Mouse (Mus musculus) adipocyte (in vitro differentiated cells): ENCODE data around the gene Itih5.

Experiments used
- DNase-seq: peaks from one replicate; pipeline ENCODE4 v3.0.0-alpha.2; 2016; ENCODE audit warnings: low spot score

Itih5 gene

GRCm38 (mm10) chr2:10153201-10154075 is at the start of gene Itih5:
TSS of gene Itih5 (plus strand) at chr2:10153571.
- DNase-seq = no peak

DNA sequence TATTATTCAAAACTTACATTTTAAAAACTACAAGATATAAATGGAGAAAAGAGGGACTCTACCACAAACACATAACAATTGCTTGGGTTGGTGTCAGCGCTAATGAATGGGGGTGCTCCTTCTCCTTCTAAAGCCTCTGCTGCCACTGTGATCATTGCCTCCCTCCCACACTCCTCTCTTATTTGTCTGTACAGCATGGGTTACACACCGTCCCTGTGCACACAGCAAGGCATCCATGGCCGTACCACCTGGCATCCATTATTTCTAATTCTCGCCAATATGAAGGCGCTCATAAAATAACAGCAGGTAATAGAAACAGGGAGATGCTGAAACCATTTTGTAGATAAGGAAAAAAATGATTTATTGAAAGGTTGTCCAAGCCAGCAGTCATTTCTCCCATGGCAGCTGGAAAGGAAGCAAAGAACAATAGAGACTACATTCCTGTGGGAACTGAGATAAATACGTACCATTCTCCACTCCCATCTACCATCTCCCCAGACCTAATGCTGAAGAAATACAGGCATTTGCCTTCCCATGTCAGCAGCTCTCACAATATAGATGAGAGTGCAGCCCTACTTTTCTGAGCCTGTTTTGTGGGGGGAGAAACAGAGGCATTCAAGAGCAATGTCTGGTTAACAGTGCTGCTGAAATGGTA is 44.7 kb upstream of the Itih5 start:
- DNase-seq = no peak

DNA sequence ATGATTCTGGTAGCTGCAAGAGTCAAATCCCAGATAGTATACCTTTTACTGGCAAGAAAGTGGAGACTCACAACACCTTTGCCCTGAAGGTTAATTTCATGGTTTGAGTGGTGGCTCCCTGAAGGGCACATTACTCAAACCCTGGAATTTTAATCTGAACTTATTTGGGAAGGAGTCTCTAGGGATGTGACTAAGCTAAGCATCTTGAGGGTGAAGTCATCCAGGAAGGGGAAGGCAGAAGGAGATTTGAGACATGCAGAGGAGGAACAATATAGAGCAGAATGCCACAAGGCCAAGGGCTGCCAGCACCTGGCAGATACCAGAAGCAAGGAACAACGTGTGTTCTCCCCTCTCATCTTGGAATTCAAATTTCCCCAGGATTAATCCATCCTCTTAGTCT is 34.6 kb upstream of the Itih5 start:
- DNase-seq = no peak

DNA sequence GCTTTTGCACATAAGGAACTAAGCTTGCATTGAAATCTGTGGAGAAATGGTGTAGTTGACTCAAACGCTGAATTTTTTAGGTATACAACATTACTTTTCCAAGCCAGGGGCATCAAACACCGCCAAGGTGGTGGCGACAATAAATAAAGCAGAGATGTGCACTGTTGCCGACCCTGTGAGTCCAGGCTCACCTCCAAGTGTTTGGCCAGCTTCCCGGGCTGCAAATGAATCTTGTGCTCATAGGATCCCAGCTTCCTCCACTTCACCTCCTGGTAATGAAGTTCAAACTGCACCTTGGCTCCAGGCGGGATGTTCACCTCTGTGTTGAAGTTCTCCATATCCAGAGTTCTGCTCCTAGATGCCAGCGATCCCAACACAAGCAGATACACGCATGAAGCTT is 34.1 kb upstream of the Itih5 start:
- no peak for DNase-seq

DNA sequence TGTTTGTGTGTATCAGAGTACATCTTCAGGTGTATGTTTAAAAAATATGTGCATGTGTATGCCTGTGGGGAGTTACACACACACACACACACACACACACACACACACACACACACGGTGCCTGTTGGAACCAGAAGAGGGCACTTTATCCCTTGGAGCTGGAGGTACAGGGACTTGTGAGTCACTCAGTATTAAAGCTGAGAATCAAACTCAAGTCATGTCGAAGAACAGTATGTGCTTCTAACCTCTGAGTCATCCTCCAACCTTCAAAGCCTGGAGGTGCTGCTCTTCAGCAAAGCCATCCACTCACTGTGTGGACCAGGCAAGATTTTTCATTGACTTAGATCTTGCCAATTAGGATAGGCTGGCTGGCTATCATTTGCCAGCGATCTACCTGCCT is 31.5 kb upstream of the Itih5 start:
- DNase-seq = no peak

GRCm38 (mm10) chr2:10126122-10126521 is 27.2 kb upstream of the Itih5 start:
- DNase-seq = no peak

DNA sequence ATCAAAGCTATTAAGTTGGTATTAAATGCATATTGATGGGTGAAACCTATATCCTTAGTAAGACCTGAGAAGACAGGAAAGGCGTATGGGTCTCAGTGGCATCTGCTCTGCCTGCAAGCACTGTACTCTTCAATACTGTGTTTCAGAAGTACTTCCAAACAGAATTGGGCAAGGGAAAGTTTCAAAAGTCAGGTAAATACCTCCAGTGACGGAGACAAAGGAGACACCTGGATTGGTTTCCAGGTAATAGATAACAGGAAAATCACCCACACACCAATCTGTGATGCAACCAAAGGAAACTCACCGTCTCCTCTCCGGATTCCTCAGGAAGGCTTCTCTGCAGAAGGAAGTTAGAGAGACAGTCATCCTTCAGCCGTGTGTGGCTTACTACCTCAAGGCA is 25.9 kb upstream of the Itih5 start:
- DNase-seq = no peak

DNA sequence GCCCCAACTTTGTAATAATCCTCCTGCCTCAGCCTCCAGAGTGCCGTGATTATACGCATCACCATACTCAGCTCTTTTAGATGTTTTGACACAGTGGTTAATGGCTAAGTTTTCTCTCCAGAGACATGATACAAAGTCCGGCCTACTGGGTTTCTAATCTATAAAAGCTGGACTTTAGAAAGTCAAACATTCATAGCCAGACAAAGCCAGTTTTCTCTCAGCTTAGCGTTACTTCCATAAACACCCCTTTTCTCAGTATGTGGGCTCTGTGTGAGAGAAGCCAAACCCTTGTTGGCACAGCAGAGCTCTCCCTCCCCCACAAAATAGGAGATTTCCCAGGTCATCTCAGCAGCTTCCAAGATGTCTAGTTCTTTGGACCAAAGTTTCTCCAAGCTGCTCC is 24.8 kb upstream of the Itih5 start:
- DNase-seq = no peak

- no peak for DNase-seq
Observed at GRCm38 (mm10) chr2:10130341-10130990, 22.9 kb upstream of the Itih5 start.

GRCm38 (mm10) chr2:10131296-10131695 is 22.1 kb upstream of the Itih5 start, which contains the start of gene Itih2:
TSS of gene Itih2 (minus strand) at chr2:10131396.
- no peak for DNase-seq

DNA sequence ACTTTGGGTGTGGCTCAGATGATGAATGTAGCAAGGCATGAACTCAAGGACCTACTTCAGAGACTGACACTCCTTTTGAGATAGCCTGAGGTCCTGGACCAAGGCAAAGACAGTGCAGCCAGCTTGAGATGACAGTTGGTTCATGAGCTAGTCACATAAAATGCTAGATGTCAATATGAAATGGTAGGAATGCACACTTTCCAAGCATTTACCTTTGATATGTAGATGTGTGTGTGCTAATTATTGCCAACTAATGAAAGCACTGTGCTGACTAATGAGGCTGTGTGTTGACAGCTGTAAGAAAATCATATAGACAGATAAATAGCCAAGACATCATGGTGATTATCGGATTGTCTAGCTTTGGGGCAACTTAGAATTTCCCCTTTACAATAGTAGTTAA is 21.2 kb upstream of the Itih5 start:
- no peak for DNase-seq

DNA sequence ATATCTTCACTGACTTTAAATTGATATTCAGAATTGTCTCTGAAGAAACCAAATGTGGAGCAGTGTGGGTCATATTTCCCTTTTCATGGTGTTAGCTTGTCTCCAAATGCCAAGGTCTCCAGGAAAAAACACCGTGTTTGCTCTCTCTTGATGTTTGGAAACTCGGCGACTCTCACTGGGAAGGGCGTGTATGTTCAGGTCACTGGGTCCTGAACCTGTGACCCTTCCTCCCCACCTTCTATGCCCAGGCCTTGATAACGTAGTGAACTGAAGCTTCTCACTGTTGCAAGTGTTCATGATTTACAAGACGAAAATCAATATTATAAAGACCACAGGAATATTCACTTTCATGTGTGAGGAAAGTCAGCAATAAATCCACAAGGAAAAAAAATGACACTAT is 19.4 kb upstream of the Itih5 start:
- no peak for DNase-seq

DNA sequence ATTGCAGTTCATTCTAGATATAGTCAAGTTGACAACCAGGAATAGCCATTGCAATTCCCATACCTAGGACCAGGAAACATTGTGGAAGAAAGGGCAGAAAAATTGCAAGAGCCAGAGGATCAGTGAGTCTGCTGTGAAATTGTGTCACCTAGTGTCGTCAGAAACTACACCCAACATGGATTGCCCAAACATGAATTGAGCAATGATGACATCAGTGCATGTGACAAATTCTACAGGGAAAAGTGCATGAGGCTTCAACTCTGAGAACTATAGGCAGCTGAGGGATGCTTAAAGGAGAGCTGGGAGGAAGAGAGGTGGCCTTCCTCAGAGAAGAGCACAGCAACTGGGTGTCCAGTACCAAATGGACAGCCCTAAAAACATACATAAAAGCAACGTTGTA is 16.1 kb upstream of the Itih5 start:
- peak; percentile 44 for DNase-seq

- no peak for DNase-seq
Observed at GRCm38 (mm10) chr2:10140456-10140855, 12.9 kb upstream of the Itih5 start.

- peak; percentile 89 for DNase-seq
Observed at GRCm38 (mm10) chr2:10142472-10143454, 10.6 kb upstream of the Itih5 start.

- DNase-seq = no peak
Observed at GRCm38 (mm10) chr2:10145514-10145913, 7.9 kb upstream of the Itih5 start.

- no peak for DNase-seq
Observed at GRCm38 (mm10) chr2:10147176-10147575, 6.2 kb upstream of the Itih5 start.

DNA sequence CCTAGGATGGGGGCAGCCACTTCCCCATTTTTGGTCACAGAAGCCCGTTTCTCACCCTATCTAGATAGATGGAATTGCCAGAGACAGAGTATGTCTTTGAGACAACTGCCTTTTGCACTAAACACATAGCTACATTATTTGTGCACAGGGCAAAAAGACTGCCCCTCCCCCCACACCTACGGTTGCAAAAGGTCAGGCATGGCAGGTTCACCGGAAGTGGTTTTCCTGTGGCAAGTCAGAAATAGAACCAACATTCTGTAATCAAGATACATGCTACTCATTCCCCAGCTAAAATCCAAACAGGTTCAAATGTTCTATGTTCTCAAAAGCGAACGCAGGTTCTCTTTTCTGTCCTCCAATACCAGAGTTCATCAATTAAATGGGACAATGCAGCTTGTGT is 781 bp upstream of the Itih5 start:
- DNase-seq = no peak

GRCm38 (mm10) chr2:10157184-10157583 is 3.8 kb downstream of the Itih5 start:
- DNase-seq = no peak

DNA sequence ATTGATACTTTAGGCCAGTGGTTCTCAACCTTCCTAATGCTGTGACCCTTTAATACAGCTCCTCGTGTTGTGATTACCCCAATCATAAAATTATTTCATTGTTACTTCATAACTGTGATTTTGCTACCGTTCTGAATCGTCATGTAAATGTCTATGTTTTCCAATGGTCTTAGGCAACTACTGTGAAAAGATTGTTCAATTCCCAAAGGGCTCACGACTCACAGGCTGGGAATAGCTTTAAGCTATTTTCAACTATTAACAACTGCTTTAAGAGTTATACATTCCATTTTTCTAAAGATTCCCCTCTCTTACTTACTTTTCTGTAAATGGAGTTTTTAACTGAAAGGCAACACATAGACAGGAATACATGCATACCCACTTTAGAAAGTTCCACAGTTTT is 8.6 kb downstream of the Itih5 start:
- peak; percentile 31 for DNase-seq

DNA sequence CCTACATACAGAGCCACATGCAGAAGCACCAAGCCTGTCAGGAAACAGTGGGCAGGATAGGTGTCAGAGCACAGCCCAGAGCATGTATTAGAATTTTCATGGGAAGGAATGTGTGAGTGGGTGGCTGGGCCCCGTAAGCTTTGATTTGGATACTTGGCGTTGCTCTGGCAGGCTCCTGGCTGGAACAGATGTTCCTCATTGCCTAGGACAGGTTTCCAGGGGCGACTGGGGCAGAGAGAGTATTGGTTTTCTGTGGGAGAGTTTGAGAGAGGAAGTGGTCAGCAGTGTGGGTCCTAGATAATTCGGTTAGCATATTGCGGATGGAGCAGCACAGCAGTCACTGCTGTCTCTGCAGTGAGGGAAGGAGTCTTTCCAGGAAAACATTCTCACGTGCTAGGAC is 13.3 kb downstream of the Itih5 start:
- no peak for DNase-seq

GRCm38 (mm10) chr2:10167283-10167682 is 13.9 kb downstream of the Itih5 start:
- no peak for DNase-seq
